Mouse (Mus musculus) ES-E14 (cell line): ENCODE results near the gene Obsl1. TPM values are rescaled to one million over a fixed set of nuclear protein-coding genes. Genes with fewer than 3 reads are reported as not detected.

ENCODE experiments used
- DNase-seq: peaks from one replicate; pipeline ENCODE4 v3.0.0-alpha.2; 2013; ENCODE audit warnings: low read depth, low spot score
- H3K27ac ChIP-seq: 2 replicates; pipeline ENCODE4 v1.5.1; 2012; ENCODE audit warnings: low read depth, mild to moderate bottlenecking, low read length, moderate library complexity, mixed read lengths; ENCODE audit not compliant: poor library complexity, insufficient read depth, severe bottlenecking
- H3K36me3 ChIP-seq: 2 replicates; pipeline ENCODE4 v1.6.1; 2012; ENCODE audit warnings: mild to moderate bottlenecking, low read length, moderate library complexity, mixed read lengths; ENCODE audit not compliant: control insufficient read depth, poor library complexity, insufficient read depth, severe bottlenecking
- H3K4me1 ChIP-seq, 2 experiments: fragments of 150-350 bp in 1 of 2; sonication (generic) in 1 of 2; 2 replicates each; pipeline ENCODE4 v1.6.1; 2012; ENCODE audit warnings: low read length in 2 of 2, mild to moderate bottlenecking in 1 of 2, mixed read lengths in 1 of 2; ENCODE audit not compliant: control insufficient read depth in 2 of 2, insufficient read depth in 2 of 2, poor library complexity in 1 of 2
- H3K4me3 ChIP-seq, 2 experiments: fragments of 150-350 bp in 1 of 2; sonication (generic) in 1 of 2; 2 replicates each; pipeline ENCODE4 v1.5.1; 2012; ENCODE audit warnings: low read length in 2 of 2, low read depth in 1 of 2, mild to moderate bottlenecking in 1 of 2, mixed read lengths in 1 of 2; ENCODE audit not compliant: insufficient read depth in 1 of 2, poor library complexity in 1 of 2, severe bottlenecking in 1 of 2
- H3K9ac ChIP-seq: 2 replicates; pipeline ENCODE4 v1.6.1; 2012; ENCODE audit warnings: low read depth, mild to moderate bottlenecking, low read length, mixed read lengths; ENCODE audit not compliant: poor library complexity, insufficient read depth, severe bottlenecking
- H3K9me3 ChIP-seq: fragments of 150-350 bp; sonication (generic); 2 replicates; pipeline ENCODE4 v1.6.1; 2012; ENCODE audit warnings: low read depth, mild to moderate bottlenecking, low read length; ENCODE audit not compliant: control insufficient read depth, insufficient read depth
- CHD2 ChIP-seq: IDR thresholded peaks from 2 replicates; pipeline ENCODE4 v1.6.1; 2014; ENCODE audit warnings: mild to moderate bottlenecking, low read depth, low read length, inconsistent platforms
- HCFC1 ChIP-seq: IDR thresholded peaks from 2 replicates; pipeline ENCODE4 v1.6.1; 2012; ENCODE audit warnings: low read length, inconsistent platforms, borderline replicate concordance; ENCODE audit not compliant: insufficient read depth
- MAFK ChIP-seq: IDR thresholded peaks from 2 replicates; pipeline ENCODE4 v1.6.1; 2014; ENCODE audit warnings: mild to moderate bottlenecking, low read depth, low read length, inconsistent platforms; ENCODE audit not compliant: insufficient read depth
- ZC3H11A ChIP-seq: IDR thresholded peaks from 2 replicates; pipeline ENCODE4 v1.6.1; 2012; ENCODE audit warnings: low read depth, mild to moderate bottlenecking, inconsistent platforms, low read length, borderline replicate concordance
- ZNF384 ChIP-seq: IDR thresholded peaks from 2 replicates; pipeline ENCODE4 v1.6.1; 2012; ENCODE audit warnings: low read depth, low read length, inconsistent platforms
- in situ Hi-C, 2 experiments: fragments of 600-800 bp; cut with MboI; formaldehyde crosslinking; loops; one replicate each; pipeline ENCODE4 v1.15.1; 2025; ENCODE audit warnings: low sequenced_read_pairs in 2 of 2, inconsistent platforms in 1 of 2; ENCODE audit not compliant: unreplicated experiment in 2 of 2
- total RNA-seq: library from RNA; depleted of rRNA; stranded (reverse); fragments of 300-350 nt; gene quantifications from 2 replicates; pipeline ENCODE4 v1.2.3, GENCODE M21; 2012

Gene Obsl1
- total RNA-seq, 1 experiment = 45.0 TPM

- no peak for DNase-seq
- Histone ChIP-seq H3K4me1 (peaks cover 4 to 8% of the 10 kb centered on the region in 2 experiments; a peak in 2 of 4 replicates), H3K4me3 (no peak overlapping the region), H3K9ac (no peak overlapping the region), H3K36me3 (peaks cover 27% of the 10 kb centered on the region), H3K27ac (no peak overlapping the region), H3K9me3 (no peaks in the 10 kb centered on the region)
- in situ Hi-C loops = no loop called here
- no peak for TF ChIP-seq CHD2
- no peak for TF ChIP-seq HCFC1
- no peak for TF ChIP-seq MAFK
- TF ChIP-seq ZNF384 = no peak
- TF ChIP-seq ZC3H11A = no peak
These were observed 29.8 kb downstream of the Obsl1 start for GRCm38 (mm10) chr1:75476441-75476840.

- Histone ChIP-seq H3K9me3 (no peaks in the 10 kb centered on the region), H3K36me3 (peaks cover 5% of the 10 kb centered on the region), H3K4me1 (peaks cover 0 to 2% of the 10 kb centered on the region in 2 experiments; a peak in 1 of 4 replicates), H3K9ac (no peak overlapping the region), H3K27ac (no peak overlapping the region), H3K4me3 (no peak overlapping the region)
- no peak for DNase-seq
- TF ChIP-seq HCFC1 (no peak), ZC3H11A (no peak), ZNF384 (no peak), CHD2 (no peak), MAFK (no peak)
- in situ Hi-C loops = loop anchor here (10.0 kb wide), 1 partner anchor 125 kb away; no protein-coding TSS in a partner anchor
These were observed 36.9 kb downstream of the Obsl1 start for GRCm38 (mm10) chr1:75469287-75469825.

GRCm38 (mm10) chr1:75467215-75467927, 38.9 kb downstream of the Obsl1 start:
- peak; percentile 80 for TF ChIP-seq ZC3H11A
- TF ChIP-seq CHD2 = no peak
- no peak overlapping the region for H3K27ac ChIP-seq
- no peaks in the 10 kb centered on the region for H3K36me3 ChIP-seq
- peaks cover 0 to 2% of the 10 kb centered on the region in 2 experiments; a peak in 1 of 4 replicates for H3K4me1 ChIP-seq
- H3K9me3 ChIP-seq = no peaks in the 10 kb centered on the region
- in situ Hi-C loops = loop anchor here (10.0 kb wide), 1 partner anchor 123 kb away; no protein-coding TSS in a partner anchor
- H3K4me3 ChIP-seq = no peak overlapping the region
- peak; percentile 82 for DNase-seq
- no peak overlapping the region for H3K9ac ChIP-seq

GRCm38 (mm10) chr1:75463652-75464204, 42.5 kb downstream of the Obsl1 start:
- no peaks in the 10 kb centered on the region for H3K36me3 ChIP-seq
- H3K4me3 ChIP-seq = no peak overlapping the region
- H3K9ac ChIP-seq = no peak overlapping the region
- peaks cover 0 to 4% of the 10 kb centered on the region in 2 experiments; a peak in 1 of 4 replicates for H3K4me1 ChIP-seq
- no peak for DNase-seq
- H3K9me3 ChIP-seq = no peaks in the 10 kb centered on the region
- H3K27ac ChIP-seq = no peak overlapping the region
- in situ Hi-C loops = loop anchor here (10.0 kb wide), 1 partner anchor 119 kb away; no protein-coding TSS in a partner anchor
- TF ChIP-seq MAFK (no peak), ZNF384 (no peak), HCFC1 (no peak), CHD2 (no peak), ZC3H11A (no peak)
